ENCODE assay signal across 28 mouse cellular contexts in the genomic region with DNA sequence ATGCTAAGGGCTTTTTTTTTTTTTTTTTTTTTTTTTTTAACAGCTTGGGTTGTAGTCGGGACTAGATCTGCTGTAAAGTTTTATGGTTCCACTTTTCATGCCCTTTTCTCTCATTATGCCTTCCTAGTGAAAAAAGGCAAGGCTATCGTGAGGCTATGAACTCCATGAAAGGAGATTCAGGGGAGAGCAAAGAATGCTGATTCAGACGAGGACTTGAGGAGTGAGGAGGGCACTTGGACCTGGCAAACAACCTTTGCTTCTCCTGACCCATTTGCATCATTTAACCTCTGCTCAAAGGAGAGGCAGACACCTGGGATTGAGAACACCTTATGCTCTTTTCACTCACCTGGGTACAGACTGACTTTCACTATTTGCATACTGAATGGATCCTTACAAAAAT. TPM values are rescaled to one million over a fixed set of nuclear protein-coding genes. Genes with fewer than 3 reads are reported as not detected.
DNase-seq lines count a peak whose midpoint lies in the region; ATAC-seq and TF ChIP-seq lines count a peak whose summit lies in the region.
"Had no signal": no experiment of that assay in that cellular context is flagged by ENCODE, and none has a peak within 500 bp of the region (broad histone marks: within the 10 kb centered on the region; RNA-seq: fewer than 3 reads in every experiment).

No protein-coding gene starts in this region.

- H3K27ac ChIP-seq in embryonic fibroblast, embryonic 13.5 days (ENCODE audit: insufficient read depth, low read length): peak overlapping the region; percentile 25; the same call in 1 of the 2 replicates
- no peak overlapping the region for H3K27ac ChIP-seq in intestine, embryonic 16.5 days (ENCODE audit: low read length)
- peak overlapping the region; percentile 82 for H3K27ac ChIP-seq in small intestine, adult 2 months (ENCODE audit: insufficient read depth, low read depth, low read length)
- no peak overlapping the region for H3K27ac ChIP-seq in thymus, adult 2 months (ENCODE audit: control insufficient read depth, insufficient read depth, low read length)
- H3K27ac ChIP-seq: embryonic facial prominence, embryonic 10.5 days; embryonic facial prominence, embryonic 12.5 days; forebrain, embryonic 10.5 days; forebrain, embryonic 12.5 days; forebrain, embryonic 15.5 days had no signal

- peak overlapping the region; percentile 10; the same call in 1 of the 2 replicates for H3K4me2 ChIP-seq in intestine, embryonic 16.5 days (ENCODE audit: low read depth, low read length)
- H3K4me2 ChIP-seq: embryonic facial prominence, embryonic 12.5 days; forebrain, embryonic 12.5 days; forebrain, embryonic 15.5 days had no signal

- peaks cover 5% of the 10 kb centered on the region for H3K4me1 ChIP-seq in embryonic fibroblast, embryonic 13.5 days (ENCODE audit: control insufficient read depth, insufficient read depth, low read length)
- H3K4me1 ChIP-seq in intestine, embryonic 16.5 days (ENCODE audit: control insufficient read depth, insufficient read depth, low read length): no peaks in the 10 kb centered on the region
- peaks cover 2% of the 10 kb centered on the region; the same call in 1 of the 2 replicates for H3K4me1 ChIP-seq in small intestine, adult 2 months (ENCODE audit: control insufficient read depth, insufficient read depth, insufficient read length, low read length)
- H3K4me1 ChIP-seq in thymus, adult 2 months (replicated peaks; ENCODE audit: control insufficient read depth, insufficient read depth, low read length): no peaks in the 10 kb centered on the region
- H3K4me1 ChIP-seq: embryonic facial prominence, embryonic 10.5 days; embryonic facial prominence, embryonic 12.5 days; forebrain, embryonic 10.5 days; forebrain, embryonic 12.5 days; forebrain, embryonic 15.5 days had no signal

- ATAC-seq in intestine, embryonic 16.5 days: peak; percentile 83
- ATAC-seq: CD4-positive, CD25-positive, alpha-beta regulatory T cell, adult 4 months; forebrain, embryonic 15.5 days; forebrain, postnatal 0 days had no signal

- H3K4me3 ChIP-seq in embryonic fibroblast, embryonic 13.5 days (ENCODE audit: insufficient read depth, low read length): no peak overlapping the region
- no peak overlapping the region for H3K4me3 ChIP-seq in intestine, embryonic 16.5 days (ENCODE audit: low read length)
- no peak overlapping the region for H3K4me3 ChIP-seq in small intestine, adult 2 months (ENCODE audit: low read depth, low read length)
- no peak overlapping the region for H3K4me3 ChIP-seq in thymus, adult 2 months (ENCODE audit: control insufficient read depth, insufficient read depth, low read length)
- H3K4me3 ChIP-seq: embryonic facial prominence, embryonic 10.5 days; embryonic facial prominence, embryonic 12.5 days; erythroblast, embryonic 14.5 days; forebrain, embryonic 10.5 days; forebrain, embryonic 12.5 days; forebrain, embryonic 15.5 days had no signal

- peak; percentile 57 for DNase-seq in large intestine, adult 2 months (ENCODE audit: low read depth, low spot score)
- DNase-seq in embryo, embryonic 10.5 days (ENCODE audit: low spot score): no peak
- DNase-seq in heart, postnatal 10 days: no peak
- DNase-seq in thymus, adult 2 months: no peak
- DNase-seq: adrenal gland, postnatal 10 days; adrenal gland, postnatal 25 days; B cell, adult 2 months; cerebellum, adult 11 months; cerebellum, adult 18-20 months; cerebellum, adult 8-10 months; cerebellum, adult 9-11 months; cerebellum, postnatal 36 days; forebrain, postnatal 0 days had no signal

- H3K36me3 ChIP-seq in intestine, embryonic 16.5 days (ENCODE audit: control insufficient read depth, insufficient read depth, low read length): no peaks in the 10 kb centered on the region
- H3K36me3 ChIP-seq in small intestine, adult 2 months (ENCODE audit: control insufficient read depth, insufficient read depth, low read length): no peaks in the 10 kb centered on the region
- H3K36me3 ChIP-seq in thymus, adult 2 months (ENCODE audit: control insufficient read depth, insufficient read depth, low read length): no peaks in the 10 kb centered on the region
- H3K36me3 ChIP-seq: embryonic facial prominence, embryonic 10.5 days; embryonic facial prominence, embryonic 12.5 days; forebrain, embryonic 10.5 days; forebrain, embryonic 12.5 days; forebrain, embryonic 15.5 days; G1E had no signal

- WGBS in intestine, embryonic 16.5 days: 34% methylated on average over 3 of the region's 3 CpGs
- 16% methylated on average over 3 of the region's 3 CpGs for WGBS in large intestine, adult 2 months
- WGBS in small intestine, adult 2 months: 15% methylated on average over 3 of the region's 3 CpGs
- WGBS in thymus, adult 2 months: 55% methylated on average over 3 of the region's 3 CpGs

- no peaks in the 10 kb centered on the region for H3K9me3 ChIP-seq in intestine, embryonic 16.5 days (ENCODE audit: control insufficient read depth, low read length)
- H3K9me3 ChIP-seq: embryonic facial prominence, embryonic 10.5 days; embryonic facial prominence, embryonic 12.5 days; forebrain, embryonic 10.5 days; forebrain, embryonic 12.5 days; forebrain, embryonic 15.5 days; G1E had no signal

- H3K9ac ChIP-seq in intestine, embryonic 16.5 days (ENCODE audit: low read depth, low read length): no peak overlapping the region
- H3K9ac ChIP-seq: embryonic facial prominence, embryonic 12.5 days; forebrain, embryonic 12.5 days; forebrain, embryonic 15.5 days; forebrain, postnatal 0 days had no signal

- no peak for TF ChIP-seq POLR2A in embryonic fibroblast, embryonic 13.5 days (IDR thresholded peaks at IDR 0.05; ENCODE audit: low read depth, low read length)
- no peak for TF ChIP-seq POLR2A in small intestine, adult 2 months (IDR thresholded peaks at IDR 0.05; ENCODE audit: low read depth, low read length)
- TF ChIP-seq POLR2A in thymus, adult 2 months (IDR thresholded peaks at IDR 0.05; ENCODE audit: control insufficient read depth, extremely low read depth, insufficient read depth, low read length, poor library complexity): no peak

- no peak for TF ChIP-seq CTCF in embryonic fibroblast, embryonic 13.5 days (IDR thresholded peaks at IDR 0.05; ENCODE audit: borderline replicate concordance, insufficient read depth, low read length)
- no peak for TF ChIP-seq CTCF in small intestine, adult 2 months (IDR thresholded peaks at IDR 0.05; ENCODE audit: extremely low read depth, insufficient read length, insufficient replicate concordance, low read depth, low read length)
- TF ChIP-seq CTCF in thymus, adult 2 months (IDR thresholded peaks at IDR 0.05; ENCODE audit: borderline replicate concordance, control insufficient read depth, extremely low read depth, insufficient read depth, low read length, poor library complexity): no peak

- intact Hi-C loops in heart, postnatal 10 days (cut with DNase I): no loop called here

- H3K27me3 ChIP-seq in intestine, embryonic 16.5 days (replicated peaks; ENCODE audit: control insufficient read depth, insufficient read depth, low read length): no peaks in the 10 kb centered on the region
- H3K27me3 ChIP-seq in small intestine, adult 2 months (ENCODE audit: control insufficient read depth, insufficient read depth, low read length): no peaks in the 10 kb centered on the region
- no peaks in the 10 kb centered on the region for H3K27me3 ChIP-seq in thymus, adult 2 months (ENCODE audit: control insufficient read depth, insufficient read depth, low read length)
- H3K27me3 ChIP-seq: CH12.LX; embryonic facial prominence, embryonic 12.5 days; forebrain, embryonic 12.5 days; forebrain, embryonic 15.5 days; Patski had no signal

RNA-seq across cellular contexts. Expression of gene Areg, which starts 17.8 kb away (rescaled TPM):
- polyA plus RNA-seq in embryonic fibroblast, embryonic 13.5 days (2011; ENCODE audit: insufficient read length, low read depth, missing spikeins): 1.1 and 2.5 TPM in 2 replicates
- polyA plus RNA-seq in intestine, embryonic 16.5 days (2015; fragmentation: Nextera tagmentation; extraction: Ambion mirVana): 2.9 and 3.8 TPM in 2 replicates
- polyA plus RNA-seq in large intestine, adult 2 months (2012; rRNA removed): 2.0 and 2.2 TPM in 2 replicates
- polyA plus RNA-seq in small intestine, adult 2 months (2012; rRNA removed): 12.1 and 23.0 TPM in 2 replicates
- total RNA-seq in heart, postnatal 10 days (2021): not detected
- 0.31 and 0.47 TPM in 2 replicates for polyA plus RNA-seq in thymus, adult 2 months (2012; rRNA removed)
- total RNA-seq: adrenal gland, adult 2 months; adrenal gland, postnatal 25 days; CH12.LX; common myeloid progenitor, adult 5-6 weeks; forebrain, postnatal 0 days; G1E had no signal
- polyA plus RNA-seq: adrenal gland, adult 2 months; erythroblast, embryonic 14.5 days; forebrain, embryonic 10.5 days; forebrain, embryonic 12.5 days; G1E had no signal

Comparison
In these comparisons a context has a peak if more than half of its experiments do, and no peak if none do; other contexts are left out.
1. H3K27ac ChIP-seq: peak in embryonic fibroblast, embryonic 13.5 days (single experiment) and small intestine, adult 2 months (single experiment); none in intestine, embryonic 16.5 days (single experiment) and thymus, adult 2 months (single experiment).